Mouse (Mus musculus) stomach, embryonic 14.5 days (tissue): ENCODE data around the gene Olfr1015. TPM values are rescaled to one million over a fixed set of nuclear protein-coding genes. Genes with fewer than 3 reads are reported as not detected.

Experiments
- polyA plus RNA-seq: library from polyadenylated mRNA; unstranded; fragments of >200 nt; fragmentation: Nextera tagmentation; extraction: Ambion mirVana; gene quantifications from 2 replicates; pipeline ENCODE4 v1.2.1, GENCODE M21; 2014

The Olfr1015 gene
- polyA plus RNA-seq, 1 experiment from 2014 or later, result not detected

Other genes starting within 250 kb of the Olfr1015 start
- not detected in 2 replicates for gene Olfr996, start 202.8 kb upstream of the Olfr1015 start, polyA plus RNA-seq
- gene Olfr998, start 193.1 kb upstream of the Olfr1015 start, polyA plus RNA-seq, result not detected in 2 replicates
- not detected in 2 replicates for gene Olfr1000, start 170.1 kb upstream of the Olfr1015 start, polyA plus RNA-seq
- gene Olfr1002, start 131.3 kb upstream of the Olfr1015 start, polyA plus RNA-seq, result not detected in 2 replicates
- gene Olfr154, start 117.6 kb upstream of the Olfr1015 start, polyA plus RNA-seq, result not detected in 2 replicates
- gene Olfr1006, start 103.2 kb upstream of the Olfr1015 start, polyA plus RNA-seq, result not detected in 2 replicates
- gene Olfr1008, start 92.6 kb upstream of the Olfr1015 start, polyA plus RNA-seq, result not detected in 2 replicates
- gene Olfr1009, start 66.6 kb upstream of the Olfr1015 start, polyA plus RNA-seq, result not detected in 2 replicates
- gene Olfr1012, start 19.3 kb upstream of the Olfr1015 start, polyA plus RNA-seq, result not detected in 2 replicates
- not detected in 2 replicates for gene Olfr1013, start 14.9 kb upstream of the Olfr1015 start, polyA plus RNA-seq
- not detected in 2 replicates for gene Olfr1014, start 9.3 kb upstream of the Olfr1015 start, polyA plus RNA-seq
- not detected in 2 replicates for gene Olfr1016, start 20.5 kb downstream of the Olfr1015 start, polyA plus RNA-seq
- not detected in 2 replicates for gene Olfr1018, start 36.5 kb downstream of the Olfr1015 start, polyA plus RNA-seq
- not detected in 2 replicates for gene Olfr1019, start 63.5 kb downstream of the Olfr1015 start, polyA plus RNA-seq
- not detected in 2 replicates for gene Olfr1020, start 65.0 kb downstream of the Olfr1015 start, polyA plus RNA-seq
- not detected in 2 replicates for gene Olfr1022, start 86.6 kb downstream of the Olfr1015 start, polyA plus RNA-seq
- gene Olfr1023, start 103.6 kb downstream of the Olfr1015 start, polyA plus RNA-seq, result not detected in 2 replicates
- not detected in 2 replicates for gene Olfr1024, start 123.0 kb downstream of the Olfr1015 start, polyA plus RNA-seq
- not detected in 2 replicates for gene Olfr1025-ps1, start 133.2 kb downstream of the Olfr1015 start, polyA plus RNA-seq
- not detected in 2 replicates for gene Olfr1026, start 139.5 kb downstream of the Olfr1015 start, polyA plus RNA-seq
- gene Olfr1028, start 168.4 kb downstream of the Olfr1015 start, polyA plus RNA-seq, result not detected in 2 replicates
- not detected in 2 replicates for gene Olfr1029, start 191.9 kb downstream of the Olfr1015 start, polyA plus RNA-seq
- gene Olfr1030, start 197.3 kb downstream of the Olfr1015 start, polyA plus RNA-seq, result not detected in 2 replicates
- not detected in 2 replicates for gene Olfr1031, start 208.3 kb downstream of the Olfr1015 start, polyA plus RNA-seq
- not detected in 2 replicates for gene Olfr1032, start 223.5 kb downstream of the Olfr1015 start, polyA plus RNA-seq
- 2.6 and 5.0 TPM in 2 replicates for gene Olfr1033, start 238.6 kb downstream of the Olfr1015 start, polyA plus RNA-seq